Mouse (Mus musculus) CH12.LX (cell line): Measurements from ENCODE around the gene Prss38. TPM values are rescaled to one million over a fixed set of nuclear protein-coding genes. Genes with fewer than 3 reads are reported as not detected.

Source experiments
- DNase-seq: peaks from one replicate; pipeline ENCODE4 v3.0.0-alpha.2; 2013; ENCODE audit errors: extremely low read depth
- H3K27ac ChIP-seq: 2 replicates; pipeline ENCODE4 v1.5.1; 2012; ENCODE audit warnings: low read depth, mild to moderate bottlenecking, control low read depth, moderate library complexity; ENCODE audit not compliant: insufficient read depth
- H3K27me3 ChIP-seq: replicated peaks from 2 replicates; pipeline ENCODE3; 2012; ENCODE audit warnings: inconsistent platforms
- H3K36me3 ChIP-seq, 2 experiments: replicated peaks in 1 of 2; 2 replicates each; pipeline versions ENCODE3 to v1.6.1; 2012; ENCODE audit warnings: inconsistent platforms in 1 of 2, low read length in 1 of 2, mild to moderate bottlenecking in 1 of 2, mixed read lengths in 1 of 2, moderate library complexity in 1 of 2; ENCODE audit not compliant: control insufficient read depth in 1 of 2, insufficient read depth in 1 of 2
- H3K4me1 ChIP-seq, 2 experiments: 2 replicates each; pipeline ENCODE4 v1.6.1; 2012; ENCODE audit warnings: inconsistent platforms in 1 of 2, moderate library complexity in 1 of 2; ENCODE audit not compliant: insufficient read depth in 2 of 2, control insufficient read depth in 1 of 2
- H3K4me2 ChIP-seq: 2 replicates; pipeline ENCODE4 v1.6.1; 2012; ENCODE audit warnings: low read depth, mild to moderate bottlenecking, control low read depth; ENCODE audit not compliant: poor library complexity, insufficient read depth, severe bottlenecking
- H3K4me3 ChIP-seq, 3 experiments: fragments of 150-350 bp in 1 of 3; sonication (generic) in 1 of 3; replicated peaks in 1 of 3; 2 replicates each; pipeline versions ENCODE3 to v1.5.1; 2011 to 2012; ENCODE audit warnings: low read depth in 2 of 3, low read length in 2 of 3, mild to moderate bottlenecking in 2 of 3, moderate library complexity in 2 of 3, control low read depth in 1 of 3, improper control_type of control experiment in 1 of 3, inconsistent platforms in 1 of 3, mixed read lengths in 1 of 3; ENCODE audit not compliant: poor library complexity in 1 of 3
- H3K79me2 ChIP-seq: replicated peaks from 2 replicates; pipeline ENCODE4 v1.6.1; 2012; ENCODE audit warnings: mild to moderate bottlenecking, moderate library complexity; ENCODE audit not compliant: control insufficient read depth, poor library complexity, insufficient read depth, severe bottlenecking; ENCODE audit errors: extremely low read depth
- H3K9ac ChIP-seq: 2 replicates; pipeline ENCODE4 v1.6.1; 2012; ENCODE audit warnings: low read depth, mild to moderate bottlenecking, control low read depth, moderate library complexity; ENCODE audit not compliant: insufficient read depth
- H3K9me3 ChIP-seq: replicated peaks from 2 replicates; pipeline ENCODE3; 2012; ENCODE audit warnings: low read length, inconsistent platforms, mixed read lengths
- BHLHE40 ChIP-seq: IDR thresholded peaks from 2 replicates; pipeline ENCODE4 v1.6.1; 2011; ENCODE audit warnings: mild to moderate bottlenecking, low read depth, low read length, improper control_type of control experiment
- CHD1 ChIP-seq: IDR thresholded peaks from 2 replicates; pipeline ENCODE4 v1.6.1; 2012; ENCODE audit warnings: low read depth, low read length, improper control_type of control experiment, inconsistent platforms
- CTCF ChIP-seq, 2 experiments: IDR thresholded peaks in 1 of 2; conservative IDR thresholded peaks in 1 of 2; 2 replicates each; pipeline ENCODE4 v1.5.1; 2011 to 2012; ENCODE audit warnings: low read depth in 2 of 2, low read length in 2 of 2, improper control_type of control experiment in 1 of 2, inconsistent platforms in 1 of 2, mild to moderate bottlenecking in 1 of 2, moderate library complexity in 1 of 2
- E2F4 ChIP-seq: IDR thresholded peaks from 2 replicates; pipeline ENCODE4 v1.6.1; 2011; ENCODE audit warnings: low read depth, low read length, improper control_type of control experiment; ENCODE audit not compliant: insufficient replicate concordance
- ETS1 ChIP-seq: conservative IDR thresholded peaks from 2 replicates; pipeline ENCODE4 v1.6.1; 2012; ENCODE audit warnings: low read depth, mild to moderate bottlenecking, inconsistent platforms, low read length, improper control_type of control experiment, moderate library complexity
- GABPA ChIP-seq: IDR thresholded peaks from 2 replicates; pipeline ENCODE4 v1.6.1; 2012; ENCODE audit warnings: low read depth, low read length, improper control_type of control experiment, inconsistent platforms; ENCODE audit not compliant: insufficient replicate concordance
- HCFC1 ChIP-seq: IDR thresholded peaks from 2 replicates; pipeline ENCODE4 v1.6.1; 2012; ENCODE audit warnings: low read depth, mild to moderate bottlenecking, inconsistent platforms, low read length, improper control_type of control experiment
- JUN ChIP-seq: IDR thresholded peaks from 2 replicates; pipeline ENCODE4 v1.6.1; 2011; ENCODE audit warnings: low read depth, mild to moderate bottlenecking, low read length, improper control_type of control experiment, moderate library complexity; ENCODE audit not compliant: insufficient read depth
- JUND ChIP-seq: conservative IDR thresholded peaks from 2 replicates; pipeline ENCODE4 v1.6.1; 2011; ENCODE audit warnings: low read depth, low read length, improper control_type of control experiment
- KAT2A ChIP-seq: IDR thresholded peaks from 2 replicates; pipeline ENCODE4 v1.6.1; 2012; ENCODE audit warnings: low read length, improper control_type of control experiment, inconsistent platforms; ENCODE audit not compliant: insufficient replicate concordance
- MAZ ChIP-seq: IDR thresholded peaks from 2 replicates; pipeline ENCODE4 v1.6.1; 2012; ENCODE audit warnings: low read depth, mild to moderate bottlenecking, inconsistent platforms, low read length, improper control_type of control experiment, moderate library complexity
- MEF2A ChIP-seq: IDR thresholded peaks from 2 replicates; pipeline ENCODE4 v1.6.1; 2014; ENCODE audit warnings: low read depth, mild to moderate bottlenecking, inconsistent platforms, low read length, improper control_type of control experiment, borderline replicate concordance
- MYC ChIP-seq: IDR thresholded peaks from 2 replicates; pipeline ENCODE4 v1.6.1; 2011; ENCODE audit warnings: low read depth, mild to moderate bottlenecking, improper control_type of control experiment, low read length
- NRF1 ChIP-seq: IDR thresholded peaks from 2 replicates; pipeline ENCODE4 v1.6.1; 2014; ENCODE audit warnings: low read depth, mild to moderate bottlenecking, inconsistent platforms, low read length, improper control_type of control experiment, moderate library complexity
- PAX5 ChIP-seq: IDR thresholded peaks from 2 replicates; pipeline ENCODE4 v1.6.1; 2012; ENCODE audit warnings: low read length, inconsistent platforms, mixed read lengths
- RAD21 ChIP-seq: IDR thresholded peaks from 2 replicates; pipeline ENCODE4 v1.6.1; 2011; ENCODE audit warnings: low read depth, mild to moderate bottlenecking, low read length, improper control_type of control experiment, moderate library complexity
- UBTF ChIP-seq: IDR thresholded peaks from 2 replicates; pipeline ENCODE4 v1.6.1; 2012; ENCODE audit warnings: low read depth, mild to moderate bottlenecking, inconsistent platforms, low read length, improper control_type of control experiment, moderate library complexity
- USF1 ChIP-seq: IDR thresholded peaks from 2 replicates; pipeline ENCODE4 v1.6.1; 2014; ENCODE audit warnings: low read depth, mild to moderate bottlenecking, inconsistent platforms, low read length, improper control_type of control experiment
- USF2 ChIP-seq: conservative IDR thresholded peaks from 2 replicates; pipeline ENCODE4 v1.6.1; 2011; ENCODE audit warnings: low read depth, low read length, improper control_type of control experiment
- ZKSCAN1 ChIP-seq: IDR thresholded peaks from 2 replicates; pipeline ENCODE4 v1.6.1; 2012; ENCODE audit warnings: low read depth, inconsistent platforms, low read length, improper control_type of control experiment, borderline replicate concordance
- dilution Hi-C: fragments of 300-500 bp; cut with MboI; formaldehyde crosslinking; loops from 2 replicates; pipeline ENCODE4 v1.14.3; 2020; ENCODE audit warnings: low sequenced_read_pairs; ENCODE audit not compliant: extremely low pct_unique_long_range_greater_than_20kb, extremely low pct_ligation_motif_present
- in situ Hi-C: fragments of 300-500 bp; cut with MboI; formaldehyde crosslinking; loops from 3 replicates; pipeline ENCODE4 v1.14.3; 2019; ENCODE audit warnings: low sequenced_read_pairs, low pct_ligation_motif_present, low pct_unique_long_range_greater_than_20kb, mixed read lengths
- polyA plus RNA-seq: library from polyadenylated mRNA; unstranded; fragments of >175 nt; gene quantifications from 2 replicates; pipeline ENCODE4 v1.2.1, GENCODE M21; 2012; ENCODE audit warnings: low read depth; ENCODE audit not compliant: insufficient read length
- total RNA-seq, 2 experiments: library from RNA; depleted of rRNA; stranded (reverse); fragments of 300-350 nt in 1 of 2; fragments of >200 nt in 1 of 2; gene quantifications; 2 replicates each; pipeline ENCODE4 v1.2.3; 2012 to 2014

The Prss38 gene
- total and polyA plus RNA-seq, 3 experiments: not detected

DNA sequence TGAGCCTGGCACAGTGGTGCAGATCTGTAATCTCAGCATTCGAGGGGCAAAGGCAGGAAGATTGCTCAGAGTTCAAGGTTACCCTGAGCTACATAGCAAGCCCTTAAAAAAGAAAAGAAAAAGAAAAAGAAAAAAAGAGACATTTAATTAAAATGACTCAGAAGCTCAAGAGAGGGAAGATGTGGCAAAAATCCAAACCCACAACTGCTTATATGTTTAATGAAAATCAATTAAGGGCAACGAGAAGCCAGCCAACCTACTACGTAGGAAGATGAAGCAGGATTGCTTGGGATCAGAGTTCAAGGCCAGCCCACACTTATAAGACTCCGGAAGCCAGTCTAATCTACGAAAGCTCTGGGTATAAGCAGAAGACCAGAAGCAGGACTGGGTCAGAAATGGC is 19.0 kb upstream of the Prss38 start:
- peaks cover 0 to 4% of the 10 kb centered on the region in 2 experiments for H3K36me3 ChIP-seq
- dilution Hi-C loops (no loop called here), in situ Hi-C loops (no loop called here)
- H3K9ac ChIP-seq: no peak overlapping the region
- H3K4me1 ChIP-seq: peaks cover 5 to 7% of the 10 kb centered on the region in 2 experiments
- H3K79me2 ChIP-seq: no peaks in the 10 kb centered on the region
- H3K4me3 ChIP-seq: no peak overlapping the region
- no peak overlapping the region for H3K4me2 ChIP-seq
- no peaks in the 10 kb centered on the region for H3K27me3 ChIP-seq
- H3K27ac ChIP-seq: no peak overlapping the region
- TF ChIP-seq GABPA: no peak
- TF ChIP-seq MAZ: no peak
- DNase-seq: no peak
- no peaks in the 10 kb centered on the region for H3K9me3 ChIP-seq

DNA sequence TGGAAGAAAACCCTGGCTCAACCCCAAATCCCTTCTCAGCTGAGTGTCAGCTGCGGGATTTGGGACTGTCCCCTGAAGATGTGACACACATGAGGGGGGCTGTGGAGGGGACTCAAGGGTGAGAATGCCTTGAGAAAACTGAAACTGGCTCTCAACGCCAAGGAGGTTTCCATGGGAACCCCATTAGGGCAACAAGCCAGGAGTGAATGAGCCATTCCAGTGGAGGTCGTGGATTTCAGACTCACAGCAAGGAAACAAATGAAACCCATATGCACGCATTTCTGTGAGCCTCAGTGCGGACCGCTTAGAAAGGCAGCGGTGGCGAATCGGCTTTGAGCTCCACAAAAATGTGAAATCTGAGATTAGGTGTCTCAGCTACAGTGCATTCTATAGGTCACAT is 18.1 kb upstream of the Prss38 start:
- H3K4me2 ChIP-seq: no peak overlapping the region
- no peaks in the 10 kb centered on the region for H3K9me3 ChIP-seq
- H3K79me2 ChIP-seq: no peaks in the 10 kb centered on the region
- no peak overlapping the region for H3K9ac ChIP-seq
- no peaks in the 10 kb centered on the region for H3K27me3 ChIP-seq
- peaks cover 0 to 2% of the 10 kb centered on the region in 2 experiments for H3K36me3 ChIP-seq
- no peak overlapping the region for H3K4me3 ChIP-seq
- DNase-seq: no peak
- no peak overlapping the region for H3K27ac ChIP-seq
- no peak for TF ChIP-seq JUN
- TF ChIP-seq MAZ: no peak
- TF ChIP-seq ZKSCAN1: no peak
- TF ChIP-seq BHLHE40: no peak
- TF ChIP-seq NRF1: no peak
- no peak for TF ChIP-seq MYC
- dilution Hi-C loops (no loop called here), in situ Hi-C loops (no loop called here)
- H3K4me1 ChIP-seq: peaks cover 6 to 7% of the 10 kb centered on the region in 2 experiments

DNA sequence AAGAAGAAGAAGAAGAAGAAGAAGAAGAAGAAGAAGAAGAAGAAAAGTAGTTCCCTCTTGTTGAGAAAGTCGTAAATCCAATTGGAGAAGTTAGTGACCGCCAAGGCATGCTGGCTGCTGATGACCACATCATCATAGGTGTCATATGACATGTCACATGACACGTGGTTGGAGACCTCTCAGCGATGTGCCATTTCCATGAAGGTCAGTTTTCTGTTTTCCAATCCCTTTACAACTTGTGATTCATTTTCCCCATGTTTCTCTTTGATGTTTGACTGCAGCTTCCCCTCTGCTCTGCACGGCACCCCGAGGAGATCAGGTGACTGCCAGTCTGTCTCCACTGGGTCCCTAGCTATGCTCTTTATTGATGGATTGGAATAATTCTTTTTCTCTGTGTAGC is 16.8 kb upstream of the Prss38 start:
- peaks cover 6 to 7% of the 10 kb centered on the region in 2 experiments for H3K4me1 ChIP-seq
- H3K4me3 ChIP-seq: no peak overlapping the region
- no peak overlapping the region for H3K27ac ChIP-seq
- DNase-seq: no peak
- no peak for TF ChIP-seq CHD1
- no peak for TF ChIP-seq PAX5
- no peak for TF ChIP-seq RAD21
- TF ChIP-seq USF2: peak; percentile 52
- TF ChIP-seq USF1: peak; percentile 48
- TF ChIP-seq ETS1: no peak
- no peak for TF ChIP-seq UBTF
- no peak for TF ChIP-seq ZKSCAN1
- no peak for TF ChIP-seq MAZ
- no peak for TF ChIP-seq HCFC1
- peak; percentile 49 for TF ChIP-seq BHLHE40
- TF ChIP-seq CTCF (conservative IDR thresholded peaks at IDR 0.05 in 1 of 2, IDR thresholded peaks at IDR 0.05 in 1 of 2; ENCODE audit: low read depth in 2 of 2, low read length in 2 of 2): no peak
- TF ChIP-seq E2F4: no peak
- TF ChIP-seq KAT2A: no peak
- TF ChIP-seq JUND: no peak
- no peak for TF ChIP-seq MEF2A
- no peak overlapping the region for H3K9ac ChIP-seq
- no peak overlapping the region for H3K4me2 ChIP-seq
- dilution Hi-C loops (no loop called here), in situ Hi-C loops (no loop called here)
- H3K36me3 ChIP-seq: peaks cover 0 to 2% of the 10 kb centered on the region in 2 experiments
- no peaks in the 10 kb centered on the region for H3K9me3 ChIP-seq
- no peaks in the 10 kb centered on the region for H3K27me3 ChIP-seq
- H3K79me2 ChIP-seq: no peaks in the 10 kb centered on the region
